Mouse (Mus musculus) midbrain, embryonic 14.5 days (tissue): Measurements from ENCODE around the gene Btg4. TPM values are rescaled to one million over a fixed set of nuclear protein-coding genes. Genes with fewer than 3 reads are reported as not detected.

Experiments
- ATAC-seq: fragments of 200-750 bp; cut with Nextera tagmentation; 2 replicates; pipeline ENCODE4 v1.8.0; 2017; ENCODE audit warnings: moderate number of reproducible peaks, moderate library complexity; ENCODE audit not compliant: low FRiP score, low TSS enrichment
- DNase-seq: peaks from one replicate; pipeline ENCODE4 v3.0.0-alpha.2; 2015
- H3K27ac ChIP-seq: fragments of 300-500 bp; sonication (generic); replicated peaks from 2 replicates; pipeline ENCODE4 v1.5.1; 2014; ENCODE audit warnings: mild to moderate bottlenecking, low read depth, low read length, moderate library complexity
- H3K27me3 ChIP-seq: fragments of 300-500 bp; sonication (generic); 2 replicates; pipeline ENCODE4 v1.6.1; 2014; ENCODE audit warnings: low read length, control low read depth, mixed read lengths; ENCODE audit not compliant: control insufficient read depth, insufficient read depth
- H3K36me3 ChIP-seq: fragments of 300-500 bp; sonication (generic); 2 replicates; pipeline ENCODE4 v1.6.1; 2014; ENCODE audit warnings: low read length, control low read depth; ENCODE audit not compliant: control insufficient read depth, insufficient read depth
- H3K4me1 ChIP-seq: fragments of 300-500 bp; sonication (generic); 2 replicates; pipeline ENCODE4 v1.6.1; 2014; ENCODE audit warnings: mild to moderate bottlenecking, antibody characterized with exemption, low read length, control low read depth; ENCODE audit not compliant: control insufficient read depth, insufficient read depth
- H3K4me2 ChIP-seq: fragments of 300-500 bp; sonication (generic); 2 replicates; pipeline ENCODE4 v1.6.1; 2014; ENCODE audit warnings: mild to moderate bottlenecking, low read length, moderate library complexity
- H3K4me3 ChIP-seq: fragments of 300-500 bp; sonication (generic); replicated peaks from 2 replicates; pipeline ENCODE4 v1.5.1; 2014; ENCODE audit warnings: low read depth, low read length
- H3K9ac ChIP-seq: fragments of 300-500 bp; sonication (generic); replicated peaks from 2 replicates; pipeline ENCODE4 v1.6.1; 2014; ENCODE audit warnings: mild to moderate bottlenecking, low read length, moderate library complexity
- H3K9me3 ChIP-seq: fragments of 300-500 bp; sonication (generic); 2 replicates; pipeline ENCODE4 v1.6.1; 2016; ENCODE audit warnings: low read length, control low read depth, mixed read lengths; ENCODE audit not compliant: control insufficient read depth
- whole genome bisulfite sequencing: fragments of 180-500 bp; shearing (Covaris S2); extraction: QIAGEN DNeasy Blood & Tissue Kit; methylation state at CpG from one replicate; pipeline ENCODE4 v1.1.7; 2014; 5-methylcytosine and 5-hydroxymethylcytosine counted together
- polyA plus RNA-seq: library from polyadenylated mRNA; unstranded; fragments of >200 nt; fragmentation: Nextera tagmentation; extraction: Ambion mirVana; gene quantifications from 2 replicates; pipeline ENCODE4 v1.2.1, GENCODE M21; 2014

Gene Btg4
- polyA plus RNA-seq, 1 experiment from 2014 or later: not detected

- Histone ChIP-seq H3K9me3 (no peaks in the 10 kb centered on the region), H3K27me3 (0 out of 2 replicates have a peak, but pooled peaks cover 6% of the 10 kb centered on the region), H3K4me2 (peak overlapping the region; percentile 100), H3K4me1 (0 out of 2 replicates have a peak, but pooled peaks cover 9% of the 10 kb centered on the region), H3K4me3 (peak overlapping the region; percentile 54), H3K9ac (peak overlapping the region; percentile 64), H3K27ac (no peak overlapping the region), H3K36me3 (no peaks in the 10 kb centered on the region)
- peak; percentile 70 for ATAC-seq
- 2% methylated on average over 44 of the region's 44 CpGs for WGBS
- DNase-seq: peak; percentile 79
Measured at GRCm38 (mm10) chr9:51102963-51103807, 42.5 kb downstream of the Btg4 start.

DNA sequence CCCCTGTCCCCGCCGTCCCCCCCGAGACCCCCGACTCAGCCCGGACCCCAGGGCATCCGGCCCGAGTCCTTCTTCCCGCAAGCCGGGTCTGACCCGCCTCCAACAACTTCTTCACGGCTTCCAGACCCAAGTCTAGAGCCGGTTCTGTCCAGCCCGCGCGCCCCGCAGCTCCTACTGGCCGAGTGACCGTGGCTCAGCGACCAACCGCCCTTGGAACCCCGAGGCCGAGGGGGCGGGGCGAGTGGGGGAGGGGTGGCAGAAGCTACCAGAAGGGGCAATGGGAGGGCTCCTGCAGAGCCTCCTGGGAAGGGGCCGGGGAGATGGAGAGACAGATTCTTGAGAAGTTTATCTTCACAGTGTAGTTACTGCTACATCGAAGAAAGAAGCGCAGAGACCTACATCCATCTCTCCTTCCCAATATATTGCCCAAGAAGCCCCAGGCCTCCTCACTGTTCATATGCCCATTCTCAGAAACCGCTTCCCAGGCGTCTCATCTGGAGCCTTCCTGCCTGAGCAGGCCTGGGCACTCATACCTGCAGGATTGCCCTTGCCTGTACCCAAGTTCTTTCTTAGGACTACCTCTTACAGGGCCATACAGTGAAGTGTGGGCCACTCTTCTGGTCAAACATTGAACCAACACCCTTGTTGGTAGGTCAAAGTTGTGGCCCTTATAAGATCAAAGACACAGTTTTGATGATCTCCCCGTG lies 43.3 kb downstream of the Btg4 start:
- DNase-seq: peak; percentile 53
- H3K9me3 ChIP-seq: no peaks in the 10 kb centered on the region
- peak overlapping the region; percentile 54 for H3K4me3 ChIP-seq
- WGBS: 11% methylated on average over 30 of the region's 30 CpGs
- 0 out of 2 replicates have a peak, but pooled peaks cover 6% of the 10 kb centered on the region for H3K27me3 ChIP-seq
- no peaks in the 10 kb centered on the region for H3K36me3 ChIP-seq
- ATAC-seq: peak; percentile 53; the same call in 1 of the 2 replicates
- no peak overlapping the region for H3K27ac ChIP-seq
- 0 out of 2 replicates have a peak, but pooled peaks cover 9% of the 10 kb centered on the region for H3K4me1 ChIP-seq
- H3K4me2 ChIP-seq: peak overlapping the region; percentile 100
- peak overlapping the region; percentile 64 for H3K9ac ChIP-seq

DNA sequence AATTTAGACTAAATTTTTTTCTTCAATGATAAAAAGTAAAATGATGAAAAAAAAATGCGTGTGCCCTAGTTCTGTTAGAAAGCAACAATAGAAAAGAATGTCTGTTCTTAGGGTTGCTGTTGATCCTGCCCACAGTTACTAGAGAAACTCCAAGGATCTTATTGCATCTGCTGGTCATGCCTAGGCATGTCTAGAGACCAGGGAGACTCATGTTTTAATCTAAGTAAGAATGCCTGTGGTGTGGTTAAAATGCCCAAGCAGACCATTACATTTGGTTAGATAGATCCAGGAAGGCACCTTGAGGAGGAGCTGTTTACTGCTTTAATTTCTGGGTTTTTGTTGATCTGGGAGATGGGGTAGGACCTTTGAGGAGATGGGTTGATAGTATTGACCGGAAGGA lies 45.0 kb downstream of the Btg4 start:
- Histone ChIP-seq H3K9me3 (no peaks in the 10 kb centered on the region), H3K9ac (no peak overlapping the region), H3K4me3 (no peak overlapping the region), H3K4me2 (no peak overlapping the region), H3K36me3 (no peaks in the 10 kb centered on the region), H3K27ac (no peak overlapping the region), H3K27me3 (0 out of 2 replicates have a peak, but pooled peaks cover 6% of the 10 kb centered on the region), H3K4me1 (0 out of 2 replicates have a peak, but pooled peaks cover 9% of the 10 kb centered on the region)
- 88% methylated on average over 2 of the region's 2 CpGs for WGBS
- ATAC-seq (no peak), DNase-seq (no peak)

DNA sequence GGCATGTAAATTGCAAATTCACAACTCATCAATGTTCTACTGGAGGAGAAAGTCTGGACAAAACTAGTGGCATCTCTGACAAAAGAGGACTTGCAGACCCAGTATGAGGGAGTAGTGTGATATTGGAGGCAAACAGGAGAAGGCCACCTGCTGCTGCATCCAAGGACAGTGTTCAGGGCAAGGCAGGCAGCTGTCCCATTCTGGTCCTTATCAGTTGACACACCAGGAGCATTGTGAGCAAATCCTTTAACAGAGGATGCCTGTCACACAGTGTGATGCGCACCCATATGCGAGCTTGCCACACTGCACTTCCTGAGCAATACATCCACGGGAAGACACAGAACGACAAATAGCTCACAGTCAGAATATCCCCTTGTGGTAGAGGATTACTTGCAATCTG lies 54.1 kb downstream of the Btg4 start:
- Histone ChIP-seq H3K4me1 (no peaks in the 10 kb centered on the region), H3K4me3 (no peak overlapping the region), H3K9ac (no peak overlapping the region), H3K27ac (no peak overlapping the region), H3K27me3 (no peaks in the 10 kb centered on the region), H3K4me2 (no peak overlapping the region), H3K36me3 (no peaks in the 10 kb centered on the region), H3K9me3 (no peaks in the 10 kb centered on the region)
- DNase-seq (no peak), ATAC-seq (no peak)
- WGBS: 68% methylated on average over 4 of the region's 4 CpGs

GRCm38 (mm10) chr9:51136985-51137384 lies 76.3 kb downstream of the Btg4 start:
- no peaks in the 10 kb centered on the region for H3K36me3 ChIP-seq
- H3K4me1 ChIP-seq: no peaks in the 10 kb centered on the region
- 62% methylated on average over 3 of the region's 3 CpGs for WGBS
- H3K4me3 ChIP-seq: no peak overlapping the region
- H3K27ac ChIP-seq: no peak overlapping the region
- no peak for ATAC-seq
- H3K9me3 ChIP-seq: no peaks in the 10 kb centered on the region
- no peak overlapping the region for H3K9ac ChIP-seq
- peak; percentile 29 for DNase-seq
- no peak overlapping the region for H3K4me2 ChIP-seq
- H3K27me3 ChIP-seq: no peaks in the 10 kb centered on the region

DNA sequence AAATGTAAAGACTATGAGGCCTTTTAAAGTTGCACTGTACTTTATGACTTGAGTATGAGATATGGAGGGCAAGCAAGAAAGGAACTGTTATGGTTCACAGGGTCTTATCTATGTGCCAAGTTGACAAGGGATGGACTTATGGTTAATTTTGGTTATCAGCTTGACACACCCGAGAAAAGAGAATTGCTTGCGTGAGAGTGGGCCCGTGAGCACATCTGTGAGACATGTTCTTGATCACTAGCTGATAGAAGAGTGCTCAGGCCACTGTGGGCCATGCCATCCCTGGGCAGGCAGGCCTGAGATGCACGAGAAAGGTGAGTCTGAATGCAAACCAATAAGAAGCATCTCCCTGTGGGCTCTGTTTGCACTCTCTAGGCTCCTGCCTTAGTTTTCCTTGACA lies 76.7 kb downstream of the Btg4 start:
- Histone ChIP-seq H3K4me2 (no peak overlapping the region), H3K27ac (no peak overlapping the region), H3K36me3 (no peaks in the 10 kb centered on the region), H3K9ac (no peak overlapping the region), H3K4me3 (no peak overlapping the region), H3K4me1 (no peaks in the 10 kb centered on the region), H3K27me3 (no peaks in the 10 kb centered on the region), H3K9me3 (no peaks in the 10 kb centered on the region)
- ATAC-seq (no peak), DNase-seq (no peak)
- WGBS: 88% methylated on average over 4 of the region's 4 CpGs

DNA sequence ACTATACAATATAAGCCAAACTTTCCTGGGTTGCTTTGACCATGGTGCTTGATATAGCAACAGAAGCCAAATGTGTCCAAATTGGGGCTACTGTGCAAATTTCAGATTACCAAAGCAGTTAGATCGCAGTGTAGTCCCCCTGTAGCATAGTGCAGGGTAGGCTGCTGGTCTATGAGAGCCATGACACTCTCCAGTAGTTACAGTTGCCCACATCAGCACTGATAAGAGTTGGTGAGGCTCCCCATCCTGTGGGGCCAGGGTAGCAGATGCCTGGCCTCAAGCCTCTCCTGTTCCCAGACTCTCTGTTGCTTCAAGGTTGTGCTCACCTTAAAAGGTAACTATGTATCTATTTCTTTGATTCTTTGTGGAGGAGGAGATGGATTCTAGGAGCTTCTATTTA lies 77.1 kb downstream of the Btg4 start:
- no peaks in the 10 kb centered on the region for H3K4me1 ChIP-seq
- WGBS: 86% methylated on average over 1 of the region's 1 CpGs
- no peaks in the 10 kb centered on the region for H3K36me3 ChIP-seq
- H3K9me3 ChIP-seq: no peaks in the 10 kb centered on the region
- DNase-seq (no peak), ATAC-seq (no peak)
- H3K27me3 ChIP-seq: no peaks in the 10 kb centered on the region
- H3K4me3 ChIP-seq: no peak overlapping the region
- H3K4me2 ChIP-seq: no peak overlapping the region
- no peak overlapping the region for H3K9ac ChIP-seq
- no peak overlapping the region for H3K27ac ChIP-seq

DNA sequence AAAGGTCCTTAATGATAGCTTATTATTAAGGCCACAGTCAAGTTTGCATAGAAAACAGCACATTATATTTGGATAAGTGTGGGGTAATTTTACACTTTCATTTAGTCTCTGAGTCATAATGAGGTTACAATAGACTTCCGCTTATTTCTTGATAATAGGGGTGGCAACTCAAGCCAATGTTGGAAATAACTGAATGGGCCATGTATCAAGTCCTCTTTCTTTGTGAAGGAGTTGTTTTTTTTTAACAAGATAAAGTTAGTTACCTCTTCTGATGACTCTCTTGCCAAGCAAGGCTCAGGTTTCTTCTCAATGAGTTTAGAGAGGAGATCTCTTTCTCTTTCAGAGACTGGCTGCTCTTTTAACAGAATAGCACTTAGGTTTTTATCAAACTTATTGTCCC lies 77.6 kb downstream of the Btg4 start:
- Histone ChIP-seq H3K27me3 (no peaks in the 10 kb centered on the region), H3K9me3 (no peaks in the 10 kb centered on the region), H3K4me1 (no peaks in the 10 kb centered on the region), H3K27ac (no peak overlapping the region), H3K9ac (no peak overlapping the region), H3K4me3 (no peak overlapping the region), H3K36me3 (no peaks in the 10 kb centered on the region), H3K4me2 (no peak overlapping the region)
- ATAC-seq (no peak), DNase-seq (no peak)
- 92% methylated on average over 1 of the region's 1 CpGs for WGBS
